Mouse (Mus musculus) lung, embryonic 14.5 days (tissue): ENCODE data around the gene Oxa1l. TPM values are rescaled to one million over a fixed set of nuclear protein-coding genes. Genes with fewer than 3 reads are reported as not detected.
A peak's percentile ranks its signal among the peaks of the same experiment; 100 is the strongest.

Source experiments
- ATAC-seq: fragments of 200-750 bp; cut with Nextera tagmentation; 2 replicates; pipeline ENCODE4 v1.8.0; 2017; ENCODE audit warnings: mild to moderate bottlenecking, moderate TSS enrichment, moderate library complexity; ENCODE audit not compliant: insufficient read depth
- DNase-seq: peaks from one replicate; pipeline ENCODE4 v3.0.0-alpha.2; 2015
- H3K27ac ChIP-seq: fragments of 300-500 bp; sonication (generic); 2 replicates; pipeline ENCODE4 v1.5.1; 2014; ENCODE audit warnings: low read depth, mild to moderate bottlenecking, moderate library complexity
- H3K27me3 ChIP-seq: fragments of 300-500 bp; sonication (generic); 2 replicates; pipeline ENCODE4 v1.6.1; 2014; ENCODE audit warnings: low read length, control low read depth; ENCODE audit not compliant: insufficient read depth
- H3K36me3 ChIP-seq: fragments of 300-500 bp; sonication (generic); 2 replicates; pipeline ENCODE4 v1.6.1; 2014; ENCODE audit warnings: control low read depth; ENCODE audit not compliant: insufficient read depth
- H3K4me1 ChIP-seq: fragments of 300-500 bp; sonication (generic); 2 replicates; pipeline ENCODE4 v1.6.1; 2014; ENCODE audit warnings: antibody characterized with exemption, control low read depth; ENCODE audit not compliant: insufficient read depth
- H3K4me2 ChIP-seq: fragments of 300-500 bp; sonication (generic); 2 replicates; pipeline ENCODE4 v1.6.1; 2014; ENCODE audit warnings: mild to moderate bottlenecking
- H3K4me3 ChIP-seq: fragments of 300-500 bp; sonication (generic); 2 replicates; pipeline ENCODE4 v1.5.1; 2014; ENCODE audit warnings: low read depth, low read length
- H3K9ac ChIP-seq: fragments of 300-500 bp; sonication (generic); 2 replicates; pipeline ENCODE4 v1.6.1; 2014
- H3K9me3 ChIP-seq: fragments of 300-500 bp; sonication (generic); 2 replicates; pipeline ENCODE4 v1.6.1; 2016; ENCODE audit warnings: low read depth, low read length, control low read depth
- CTCF ChIP-seq: IDR thresholded peaks from 2 replicates; pipeline ENCODE4 v1.5.1; 2016; ENCODE audit warnings: antibody characterized with exemption, low read depth
- WGBS: fragments of 180-500 bp; shearing (Covaris S2); extraction: QIAGEN DNeasy Blood & Tissue Kit; methylation state at CpG from one replicate; pipeline ENCODE4 v1.1.7; 2014; 5-methylcytosine and 5-hydroxymethylcytosine counted together
- polyA plus RNA-seq: library from polyadenylated mRNA; unstranded; fragments of >200 nt; fragmentation: Nextera tagmentation; extraction: Ambion mirVana; gene quantifications from 2 replicates; pipeline ENCODE4 v1.2.1, GENCODE M21; 2014

Gene Oxa1l
- polyA plus RNA-seq, 1 experiment from 2014 or later, result 53.5 TPM

GRCm38 (mm10) chr14:54409980-54410810, 49.6 kb downstream of the Oxa1l start:
- peak; percentile 39; the same call in 1 of the 2 replicates for ATAC-seq

DNA sequence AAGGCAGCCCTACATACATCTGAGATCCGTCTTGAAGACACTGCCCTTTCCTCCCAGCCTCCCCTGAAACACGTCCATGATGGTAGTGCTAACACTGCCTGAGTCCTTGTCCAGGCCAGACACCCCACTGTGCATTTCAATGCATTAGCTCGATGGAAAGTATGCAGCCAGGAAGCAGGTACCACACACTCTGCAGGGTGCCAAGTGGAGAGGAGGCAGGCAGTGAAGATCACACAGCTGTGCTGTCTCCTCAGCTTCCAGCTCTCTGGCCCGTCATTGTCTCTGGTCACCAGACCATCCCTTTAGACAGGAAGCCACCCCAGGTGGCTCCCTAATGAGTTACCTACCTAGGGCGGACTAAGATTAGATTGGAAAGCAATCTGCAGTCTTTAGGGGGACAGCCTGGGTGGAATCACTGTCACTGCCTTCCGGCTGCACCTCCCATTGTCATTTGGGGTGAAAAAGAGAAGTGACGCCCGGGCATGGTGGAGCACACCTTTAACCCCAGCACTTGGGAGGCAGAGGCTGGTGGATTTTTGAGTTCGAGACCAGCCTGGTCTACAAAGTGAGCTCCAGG, 51.5 kb downstream of the Oxa1l start:
- no peak for TF ChIP-seq CTCF
- H3K9ac ChIP-seq, result no peak overlapping the region
- H3K36me3 ChIP-seq, result no peaks in the 10 kb centered on the region
- H3K27ac ChIP-seq, result no peak overlapping the region
- no peaks in the 10 kb centered on the region for H3K27me3 ChIP-seq
- no peak for DNase-seq
- ATAC-seq, result no peak
- H3K4me3 ChIP-seq, result no peak overlapping the region
- H3K4me2 ChIP-seq, result no peak overlapping the region
- H3K9me3 ChIP-seq, result no peaks in the 10 kb centered on the region
- WGBS, result 67% methylated on average over 9 of the region's 9 CpGs
- peaks cover 25% of the 10 kb centered on the region for H3K4me1 ChIP-seq

More at GRCm38 (mm10) chr14:54409980-54410810, 49.6 kb downstream of the Oxa1l start:
- whole genome bisulfite sequencing, result 29% methylated on average over 17 of the region's 17 CpGs
- Histone ChIP-seq H3K4me3 (no peak overlapping the region), H3K4me1 (peaks cover 19% of the 10 kb centered on the region), H3K4me2 (peak overlapping the region; percentile 42), H3K9me3 (no peaks in the 10 kb centered on the region), H3K36me3 (no peaks in the 10 kb centered on the region), H3K27me3 (no peaks in the 10 kb centered on the region), H3K9ac (peak overlapping the region; percentile 19), H3K27ac (peak overlapping the region; percentile 84)
- TF ChIP-seq CTCF, result no peak
- peak; percentile 55 for DNase-seq

- no peaks in the 10 kb centered on the region for H3K36me3 ChIP-seq
- no peak overlapping the region for H3K4me3 ChIP-seq
- peak; percentile 91 for TF ChIP-seq CTCF
- ATAC-seq (no peak), DNase-seq (peak; percentile 84)
- peak overlapping the region; percentile 56; the same call in 1 of the 2 replicates for H3K4me2 ChIP-seq
- no peaks in the 10 kb centered on the region for H3K9me3 ChIP-seq
- no peak overlapping the region for H3K27ac ChIP-seq
- H3K27me3 ChIP-seq, result no peaks in the 10 kb centered on the region
- H3K9ac ChIP-seq, result peak overlapping the region; percentile 4; the same call in 1 of the 2 replicates
- H3K4me1 ChIP-seq, result peaks cover 31% of the 10 kb centered on the region
- 53% methylated on average over 2 of the region's 2 CpGs for WGBS
These were observed 52.1 kb downstream of the Oxa1l start for GRCm38 (mm10) chr14:54412629-54413170.

DNA sequence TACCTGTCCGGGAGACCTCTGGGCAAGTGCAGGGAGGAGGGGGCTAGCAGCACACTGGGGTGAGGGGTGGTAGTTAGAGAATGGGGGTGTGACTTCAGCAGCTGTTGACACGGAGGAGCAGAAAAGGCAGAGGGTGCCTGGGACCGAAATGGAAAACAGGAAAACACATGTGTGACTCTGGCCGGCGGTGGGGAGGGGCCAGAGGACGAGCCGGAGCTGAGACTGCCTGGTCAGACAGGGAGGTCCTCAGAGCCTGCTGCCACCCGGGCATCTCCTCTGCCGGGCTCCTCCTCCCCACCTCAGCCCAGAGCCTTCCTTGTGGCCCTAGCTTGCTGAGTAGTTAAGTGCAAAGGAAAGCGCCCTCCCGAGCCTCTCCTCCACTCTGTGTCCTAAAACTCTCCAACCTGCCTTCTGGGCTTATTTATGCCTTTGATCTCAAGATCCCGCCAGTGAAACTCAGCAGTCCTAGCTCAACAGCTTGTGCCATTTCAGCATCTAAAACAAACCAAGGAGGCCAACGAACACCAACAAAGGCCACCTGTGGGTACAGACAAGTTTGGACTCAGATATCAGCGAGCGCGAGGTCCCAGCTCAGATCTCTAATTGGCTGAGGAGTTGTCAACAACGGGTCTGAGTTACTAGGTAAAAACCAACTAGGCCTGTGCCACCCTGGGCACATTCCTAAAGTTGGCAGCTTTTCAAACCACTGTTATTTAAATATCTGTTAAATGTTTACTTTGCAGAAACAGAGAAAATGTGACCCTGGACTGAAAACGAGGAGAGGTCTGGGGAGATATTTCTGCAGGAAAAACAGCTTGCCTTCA, 53.5 kb downstream of the Oxa1l start:
- H3K9ac ChIP-seq, result peak overlapping the region; percentile 42
- TF ChIP-seq CTCF, result no peak
- peak overlapping the region; percentile 10; the same call in 1 of the 2 replicates for H3K4me3 ChIP-seq
- 8% methylated on average over 18 of the region's 18 CpGs for WGBS
- peak; percentile 58 for ATAC-seq
- no peaks in the 10 kb centered on the region for H3K36me3 ChIP-seq
- peaks cover 33% of the 10 kb centered on the region for H3K4me1 ChIP-seq
- peak overlapping the region; percentile 56 for H3K4me2 ChIP-seq
- H3K27me3 ChIP-seq, result no peaks in the 10 kb centered on the region
- H3K9me3 ChIP-seq, result no peaks in the 10 kb centered on the region
- DNase-seq, result peak; percentile 65
- peak overlapping the region; percentile 86 for H3K27ac ChIP-seq

DNA sequence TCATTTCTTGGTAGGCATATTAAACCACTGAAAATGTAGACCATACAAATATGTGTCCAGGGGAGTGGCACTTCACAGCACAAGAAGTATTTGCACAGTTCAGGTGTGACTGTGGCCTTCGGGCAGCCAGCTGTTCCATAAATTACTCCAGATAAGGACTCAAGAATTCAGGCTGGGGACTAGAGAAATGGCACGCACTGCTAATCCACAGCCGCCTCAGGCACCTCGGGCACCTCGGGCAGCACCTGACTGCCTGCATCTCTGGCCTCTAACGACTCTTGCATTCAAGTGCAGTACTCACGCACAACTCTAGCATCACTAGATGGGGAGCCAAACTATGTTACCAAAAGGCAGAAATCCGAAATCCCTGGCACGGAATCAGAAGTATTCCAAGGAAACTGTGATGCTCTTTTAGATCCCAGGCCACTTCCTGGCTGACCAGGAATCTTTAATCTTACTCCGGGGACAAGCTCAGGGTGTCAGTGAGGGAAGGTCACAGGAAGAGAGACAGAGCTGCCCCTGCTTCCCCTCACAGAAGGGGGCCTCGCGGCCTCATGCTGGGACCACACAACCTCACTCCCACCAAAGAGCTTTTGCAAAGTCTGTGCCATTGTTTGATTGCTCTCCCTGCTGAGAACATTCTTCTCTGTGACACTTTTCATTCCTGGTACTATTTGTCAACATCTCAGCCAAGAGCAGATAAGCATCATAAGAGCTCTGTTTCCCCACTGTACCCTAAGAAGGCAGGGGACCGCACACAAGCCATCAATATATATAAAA, 54.8 kb downstream of the Oxa1l start:
- Histone ChIP-seq H3K27me3 (no peaks in the 10 kb centered on the region), H3K36me3 (no peaks in the 10 kb centered on the region), H3K9ac (no peak overlapping the region), H3K4me2 (peak overlapping the region; percentile 23; the same call in 1 of the 2 replicates), H3K27ac (peak overlapping the region; percentile 80), H3K9me3 (no peaks in the 10 kb centered on the region), H3K4me3 (no peak overlapping the region), H3K4me1 (peaks cover 30% of the 10 kb centered on the region)
- ATAC-seq, result peak; percentile 26; the same call in 1 of the 2 replicates
- WGBS, result 19% methylated on average over 13 of the region's 13 CpGs
- no peak for TF ChIP-seq CTCF
- peak; percentile 51 for DNase-seq

DNA sequence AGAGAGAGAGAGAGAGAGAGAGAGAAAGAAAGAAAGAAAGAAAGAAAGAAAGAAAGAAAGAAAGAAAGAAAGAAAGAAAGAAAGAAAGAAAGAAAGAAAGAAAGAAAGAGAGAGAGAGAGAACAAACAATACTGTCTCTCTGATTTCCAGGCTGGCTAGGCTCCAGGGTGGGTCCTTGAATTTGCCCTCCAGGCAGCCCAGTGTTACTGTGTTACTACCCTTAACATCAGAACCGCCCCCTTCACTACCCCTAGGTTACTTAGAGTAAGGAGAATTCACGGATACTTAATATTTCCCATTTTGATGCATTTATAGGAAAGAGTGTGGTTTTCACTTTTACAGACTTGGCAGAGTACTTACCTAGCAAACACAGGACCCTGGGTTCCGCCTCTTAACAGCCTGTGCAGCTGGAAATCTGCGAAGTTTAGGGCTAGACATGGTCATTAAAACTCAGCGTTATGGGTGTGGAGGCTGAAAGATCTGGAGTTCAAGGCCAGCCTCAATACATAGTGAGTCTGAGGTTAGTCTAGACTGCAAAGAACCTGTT, 55.7 kb downstream of the Oxa1l start:
- Histone ChIP-seq H3K4me1 (peaks cover 27% of the 10 kb centered on the region), H3K27ac (peak overlapping the region; percentile 12; the same call in 1 of the 2 replicates), H3K36me3 (no peaks in the 10 kb centered on the region), H3K9ac (no peak overlapping the region), H3K4me2 (no peak overlapping the region), H3K4me3 (no peak overlapping the region), H3K9me3 (no peaks in the 10 kb centered on the region), H3K27me3 (no peaks in the 10 kb centered on the region)
- 44% methylated on average over 5 of the region's 5 CpGs for WGBS
- TF ChIP-seq CTCF, result no peak
- no peak for ATAC-seq
- DNase-seq, result peak; percentile 19
